9 mouse cellular contexts compared by ENCODE assay signal in the genomic region with DNA sequence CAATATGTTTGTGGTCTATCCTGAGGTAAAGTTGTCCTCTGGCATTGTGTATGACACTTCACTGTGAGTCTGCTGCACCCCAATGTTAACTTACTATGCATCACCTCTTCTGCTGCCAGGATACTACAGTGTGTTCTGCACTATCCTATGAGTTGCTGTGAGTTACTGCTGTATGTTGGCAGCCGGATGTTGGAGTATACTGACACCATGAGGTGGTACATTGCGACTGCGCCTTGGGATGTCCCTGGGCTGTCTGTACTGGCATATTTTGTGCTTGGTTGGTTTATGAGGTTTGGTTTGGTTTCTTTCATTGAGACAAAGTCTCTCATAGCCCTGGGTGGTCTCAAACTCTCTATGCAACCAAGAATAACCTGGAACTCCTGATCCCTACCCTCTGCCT. TPM values are rescaled to one million over a fixed set of nuclear protein-coding genes. Genes with fewer than 3 reads are reported as not detected.
DNase-seq lines count a peak whose midpoint lies in the region; ATAC-seq lines count a peak whose summit lies in the region.
"Had no signal": no experiment of that assay in that cellular context is flagged by ENCODE, and none has a peak within 500 bp of the region (broad histone marks: within the 10 kb centered on the region; RNA-seq: fewer than 3 reads in every experiment).

No protein-coding gene starts in this region.

- H3K4me2 ChIP-seq in hindbrain, embryonic 11.5 days (replicated peaks; ENCODE audit: low read depth, low read length), result no peak overlapping the region
- H3K4me2 ChIP-seq in neural tube, embryonic 14.5 days (ENCODE audit: low read depth, low read length), result no peak overlapping the region
- H3K4me2 ChIP-seq: heart, embryonic 15.5 days had no signal

- H3K9ac ChIP-seq in hindbrain, embryonic 11.5 days (ENCODE audit: low read depth, low read length), result no peak overlapping the region
- no peak overlapping the region for H3K9ac ChIP-seq in neural tube, embryonic 14.5 days (replicated peaks; ENCODE audit: low read depth, low read length)
- H3K9ac ChIP-seq: heart, embryonic 15.5 days had no signal

- ATAC-seq in hindbrain, embryonic 11.5 days (ENCODE audit: low FRiP score), result no peak
- ATAC-seq in neural tube, embryonic 14.5 days (ENCODE audit: low read depth), result peak; percentile 34; the same call in 1 of the 2 replicates
- ATAC-seq in inflammation-experienced regulatory T-cells, adult 6 months, result no peak

- H3K9me3 ChIP-seq in hindbrain, embryonic 11.5 days (ENCODE audit: control insufficient read depth, low read length), result no peaks in the 10 kb centered on the region
- no peaks in the 10 kb centered on the region for H3K9me3 ChIP-seq in neural tube, embryonic 14.5 days (ENCODE audit: control insufficient read depth, low read length)
- H3K9me3 ChIP-seq: heart, embryonic 15.5 days had no signal

- H3K27ac ChIP-seq in hindbrain, embryonic 11.5 days (ENCODE audit: low read depth, low read length), result no peak overlapping the region
- H3K27ac ChIP-seq in neural tube, embryonic 14.5 days (ENCODE audit: low read depth, low read length), result no peak overlapping the region
- H3K27ac ChIP-seq: heart, embryonic 15.5 days had no signal

- no peaks in the 10 kb centered on the region for H3K36me3 ChIP-seq in hindbrain, embryonic 11.5 days (ENCODE audit: control insufficient read depth, insufficient read depth, low read length)
- H3K36me3 ChIP-seq in neural tube, embryonic 14.5 days (ENCODE audit: control insufficient read depth, insufficient read depth, low read length), result no peaks in the 10 kb centered on the region
- H3K36me3 ChIP-seq: heart, embryonic 15.5 days had no signal

- no peaks in the 10 kb centered on the region for H3K4me1 ChIP-seq in hindbrain, embryonic 11.5 days (replicated peaks; ENCODE audit: control insufficient read depth, insufficient read depth, low read length)
- no peaks in the 10 kb centered on the region for H3K4me1 ChIP-seq in neural tube, embryonic 14.5 days (ENCODE audit: control insufficient read depth, insufficient read depth, low read length)

- WGBS in hindbrain, embryonic 11.5 days, result 50% methylated on average over 3 of the region's 3 CpGs
- 52% methylated on average over 3 of the region's 3 CpGs for WGBS in neural tube, embryonic 14.5 days

- H3K4me3 ChIP-seq in hindbrain, embryonic 11.5 days (ENCODE audit: low read depth, low read length), result no peak overlapping the region
- no peak overlapping the region for H3K4me3 ChIP-seq in neural tube, embryonic 14.5 days (ENCODE audit: low read depth, low read length)
- H3K4me3 ChIP-seq: heart, embryonic 15.5 days had no signal

- no peaks in the 10 kb centered on the region for H3K27me3 ChIP-seq in hindbrain, embryonic 11.5 days (ENCODE audit: control insufficient read depth, insufficient read depth, low read length)
- H3K27me3 ChIP-seq in neural tube, embryonic 14.5 days (ENCODE audit: control insufficient read depth, insufficient read depth, low read length), result no peaks in the 10 kb centered on the region
- H3K27me3 ChIP-seq: heart, embryonic 15.5 days had no signal

- peak; percentile 65 for DNase-seq in embryo, embryonic 10 days (ENCODE audit: low spot score)
- DNase-seq in embryo, embryonic 9.5 days (ENCODE audit: extremely low spot score), result no peak
- peak; percentile 33 for DNase-seq in thymus, postnatal 0 days (ENCODE audit: low spot score)
- no peak for DNase-seq in thymus, adult 18-20 months
- peak; percentile 23 for DNase-seq in hindbrain, embryonic 11.5 days (ENCODE audit: low spot score)
- DNase-seq in layer of hippocampus, postnatal 36 days, result peak; percentile 15 to 29

RNA-seq across cellular contexts. Expression of a gene that starts 8.5 kb away (rescaled TPM):
- polyA plus RNA-seq in thymus, postnatal 0 days (2015; fragmentation: Nextera tagmentation; extraction: Ambion mirVana), result 2.0 and 10.5 TPM in 2 replicates
- polyA plus RNA-seq in hindbrain, embryonic 11.5 days (2014; fragmentation: Nextera tagmentation; extraction: Ambion mirVana), result not detected in 2 replicates
- under 1 TPM in 1 of 2 experiments, not detected in 1; 0.17 TPM for total RNA-seq in layer of hippocampus, postnatal 36 days (2021)
- not detected in 2 replicates for polyA plus RNA-seq in neural tube, embryonic 14.5 days (2014; fragmentation: Nextera tagmentation; extraction: Ambion mirVana)
- polyA plus RNA-seq in inflammation-experienced regulatory T-cells, adult 6 months (2017; shearing (Covaris generic)), result not detected

RNA-seq across cellular contexts. Expression of a gene that starts 25.4 kb away (rescaled TPM):
- polyA plus RNA-seq in thymus, postnatal 0 days (2015; fragmentation: Nextera tagmentation; extraction: Ambion mirVana), result 0.10 TPM in 1 of 2 replicates, not detected in the other
- 0.11 TPM in 1 of 2 replicates, not detected in the other for polyA plus RNA-seq in hindbrain, embryonic 11.5 days (2014; fragmentation: Nextera tagmentation; extraction: Ambion mirVana)
- total RNA-seq in layer of hippocampus, postnatal 36 days (2021), result not detected
- polyA plus RNA-seq in neural tube, embryonic 14.5 days (2014; fragmentation: Nextera tagmentation; extraction: Ambion mirVana), result 0.16 TPM in 1 of 2 replicates, not detected in the other
- under 1 TPM in 2 of 3 experiments, not detected in 1; 0.24 to 0.59 TPM for polyA plus RNA-seq in inflammation-experienced regulatory T-cells, adult 6 months (2017; shearing (Covaris generic))
- polyA plus RNA-seq: heart, embryonic 15.5 days had no signal

RNA-seq across cellular contexts. Expression of a gene that starts 38.4 kb away (rescaled TPM):
- polyA plus RNA-seq in thymus, postnatal 0 days (2015; fragmentation: Nextera tagmentation; extraction: Ambion mirVana), result 52.4 and 59.5 TPM in 2 replicates
- 37.2 and 43.2 TPM in 2 replicates for polyA plus RNA-seq in hindbrain, embryonic 11.5 days (2014; fragmentation: Nextera tagmentation; extraction: Ambion mirVana)
- total RNA-seq in layer of hippocampus, postnatal 36 days (2021), result 100 to 1,000 TPM; 102 to 108 TPM
- 46.9 and 48.3 TPM in 2 replicates for polyA plus RNA-seq in neural tube, embryonic 14.5 days (2014; fragmentation: Nextera tagmentation; extraction: Ambion mirVana)
- 10 to 100 TPM; 12.0 to 14.1 (median 13.9) TPM for polyA plus RNA-seq in inflammation-experienced regulatory T-cells, adult 6 months (2017; shearing (Covaris generic))

RNA-seq across cellular contexts. Expression of a gene that starts 50.5 kb away (rescaled TPM):
- 125 and 131 TPM in 2 replicates for polyA plus RNA-seq in thymus, postnatal 0 days (2015; fragmentation: Nextera tagmentation; extraction: Ambion mirVana)
- 68.9 and 75.4 TPM in 2 replicates for polyA plus RNA-seq in hindbrain, embryonic 11.5 days (2014; fragmentation: Nextera tagmentation; extraction: Ambion mirVana)
- total RNA-seq in layer of hippocampus, postnatal 36 days (2021), result 10 to 100 TPM; 93.5 to 98.7 TPM
- polyA plus RNA-seq in neural tube, embryonic 14.5 days (2014; fragmentation: Nextera tagmentation; extraction: Ambion mirVana), result 100.0 and 100 TPM in 2 replicates
- 100 to 1,000 TPM; 130 to 162 (median 146) TPM for polyA plus RNA-seq in inflammation-experienced regulatory T-cells, adult 6 months (2017; shearing (Covaris generic))

RNA-seq across cellular contexts. Expression of a gene that starts 52.7 kb away (rescaled TPM):
- not detected in 2 replicates for polyA plus RNA-seq in thymus, postnatal 0 days (2015; fragmentation: Nextera tagmentation; extraction: Ambion mirVana)
- polyA plus RNA-seq in hindbrain, embryonic 11.5 days (2014; fragmentation: Nextera tagmentation; extraction: Ambion mirVana), result 0.39 TPM in 1 of 2 replicates, not detected in the other
- not detected for total RNA-seq in layer of hippocampus, postnatal 36 days (2021)
- polyA plus RNA-seq in neural tube, embryonic 14.5 days (2014; fragmentation: Nextera tagmentation; extraction: Ambion mirVana), result 0.94 TPM in 1 of 2 replicates, not detected in the other
- polyA plus RNA-seq in inflammation-experienced regulatory T-cells, adult 6 months (2017; shearing (Covaris generic)), result not detected
- polyA plus RNA-seq: heart, embryonic 15.5 days had no signal

Comparison
In these comparisons a context has a peak if more than half of its experiments do, and no peak if none do; other contexts are left out.
1. DNase-seq: peak in embryo, embryonic 10 days (single experiment), thymus, postnatal 0 days (single experiment), hindbrain, embryonic 11.5 days (single experiment) and layer of hippocampus, postnatal 36 days (2 of 2); none in embryo, embryonic 9.5 days (single experiment) and thymus, adult 18-20 months (0 of 2).